Mouse (Mus musculus): ENCODE measurements at regions not wholly inside any gene's neighbourhood (a gene's known extent, or its start where the extent isn't known, plus 50 kb on each side); places are given as distances from the start of the nearest gene placed in this dataset.

GRCm38 (mm10) chr3:137056544-137057224, 284.2 kb upstream of the Emcn start:
- Histone ChIP-seq H3K27ac (no peak overlapping the region), H3K36me3 (no peaks in the 10 kb centered on the region), H3K9me3 (no peaks in the 10 kb centered on the region), H3K4me3 (replicated peaks) (no peak overlapping the region), H3K27me3 (replicated peaks) (no peaks in the 10 kb centered on the region), H3K4me1 (no peaks in the 10 kb centered on the region), H3K9ac (no peak overlapping the region), H3K4me2 (no peak overlapping the region)
- no peak for ATAC-seq (ENCODE audit: insufficient read depth, low FRiP score, low read depth)
- WGBS: 85% methylated on average over 6 of the region's 6 CpGs

GRCm38 (mm10) chr3:137057225-137057910, 283.5 kb upstream of the Emcn start:
- Histone ChIP-seq H3K9ac (no peak overlapping the region), H3K9me3 (no peaks in the 10 kb centered on the region), H3K4me3 (replicated peaks) (no peak overlapping the region), H3K27ac (no peak overlapping the region), H3K36me3 (no peaks in the 10 kb centered on the region), H3K4me2 (no peak overlapping the region), H3K4me1 (no peaks in the 10 kb centered on the region), H3K27me3 (replicated peaks) (no peaks in the 10 kb centered on the region)
- ATAC-seq (ENCODE audit: insufficient read depth, low FRiP score, low read depth): no peak
- 46% methylated on average over 6 of the region's 6 CpGs for WGBS

- no peak overlapping the region for H3K9ac ChIP-seq
- no peaks in the 10 kb centered on the region for H3K36me3 ChIP-seq
- H3K4me2 ChIP-seq: no peak overlapping the region
- no peaks in the 10 kb centered on the region for H3K9me3 ChIP-seq
- H3K4me1 ChIP-seq: no peaks in the 10 kb centered on the region
- WGBS: 83% methylated on average over 4 of the region's 4 CpGs
- no peak overlapping the region for H3K27ac ChIP-seq
- H3K27me3 ChIP-seq (replicated peaks): no peaks in the 10 kb centered on the region
- no peak overlapping the region for H3K4me3 ChIP-seq (replicated peaks)
- no peak for ATAC-seq (ENCODE audit: insufficient read depth, low FRiP score, low read depth)
These were observed 283.0 kb upstream of the Emcn start for GRCm38 (mm10) chr3:137057911-137058260.

GRCm38 (mm10) chr3:137062067-137062466, 278.8 kb upstream of the Emcn start:
- H3K27ac ChIP-seq: no peak overlapping the region
- no peaks in the 10 kb centered on the region for H3K36me3 ChIP-seq
- no peak overlapping the region for H3K9ac ChIP-seq
- no peaks in the 10 kb centered on the region for H3K9me3 ChIP-seq
- H3K4me3 ChIP-seq (replicated peaks): no peak overlapping the region
- H3K4me2 ChIP-seq: no peak overlapping the region
- H3K27me3 ChIP-seq (replicated peaks): no peaks in the 10 kb centered on the region
- no peaks in the 10 kb centered on the region for H3K4me1 ChIP-seq
- ATAC-seq (ENCODE audit: insufficient read depth, low FRiP score, low read depth): no peak
- 80% methylated on average over 2 of the region's 2 CpGs for WGBS

GRCm38 (mm10) chr3:137067336-137067735, 273.5 kb upstream of the Emcn start:
- Histone ChIP-seq H3K4me2 (no peak overlapping the region), H3K27me3 (replicated peaks) (no peaks in the 10 kb centered on the region), H3K36me3 (no peaks in the 10 kb centered on the region), H3K9me3 (no peaks in the 10 kb centered on the region), H3K27ac (no peak overlapping the region), H3K4me3 (replicated peaks) (no peak overlapping the region), H3K9ac (no peak overlapping the region), H3K4me1 (no peaks in the 10 kb centered on the region)
- no peak for ATAC-seq (ENCODE audit: insufficient read depth, low FRiP score, low read depth)
- WGBS: 67% methylated on average over 1 of the region's 1 CpGs

- Histone ChIP-seq H3K4me2 (no peak overlapping the region), H3K27me3 (replicated peaks) (no peaks in the 10 kb centered on the region), H3K27ac (no peak overlapping the region), H3K9ac (no peak overlapping the region), H3K9me3 (no peaks in the 10 kb centered on the region), H3K36me3 (no peaks in the 10 kb centered on the region), H3K4me1 (no peaks in the 10 kb centered on the region), H3K4me3 (replicated peaks) (no peak overlapping the region)
- ATAC-seq (ENCODE audit: insufficient read depth, low FRiP score, low read depth): no peak
- 93% methylated on average over 3 of the region's 3 CpGs for WGBS
These were observed 271.5 kb upstream of the Emcn start for GRCm38 (mm10) chr3:137069334-137069733.

GRCm38 (mm10) chr3:137077718-137078599, 262.9 kb upstream of the Emcn start:
- WGBS: 85% methylated on average over 13 of the region's 13 CpGs
- Histone ChIP-seq H3K27me3 (replicated peaks) (no peaks in the 10 kb centered on the region), H3K4me2 (no peak overlapping the region), H3K4me1 (no peaks in the 10 kb centered on the region), H3K9me3 (no peaks in the 10 kb centered on the region), H3K4me3 (replicated peaks) (no peak overlapping the region), H3K36me3 (no peaks in the 10 kb centered on the region), H3K9ac (no peak overlapping the region), H3K27ac (no peak overlapping the region)
- no peak for ATAC-seq (ENCODE audit: insufficient read depth, low FRiP score, low read depth)

GRCm38 (mm10) chr3:137078600-137078975, 262.3 kb upstream of the Emcn start:
- 81% methylated on average over 3 of the region's 3 CpGs for WGBS
- H3K4me3 ChIP-seq (replicated peaks): no peak overlapping the region
- H3K27ac ChIP-seq: no peak overlapping the region
- H3K36me3 ChIP-seq: no peaks in the 10 kb centered on the region
- ATAC-seq (ENCODE audit: insufficient read depth, low FRiP score, low read depth): no peak
- H3K9ac ChIP-seq: no peak overlapping the region
- H3K27me3 ChIP-seq (replicated peaks): no peaks in the 10 kb centered on the region
- no peaks in the 10 kb centered on the region for H3K4me1 ChIP-seq
- no peaks in the 10 kb centered on the region for H3K9me3 ChIP-seq
- no peak overlapping the region for H3K4me2 ChIP-seq

GRCm38 (mm10) chr3:137086896-137087295, 254.0 kb upstream of the Emcn start:
- 87% methylated on average over 8 of the region's 8 CpGs for WGBS
- no peak overlapping the region for H3K4me2 ChIP-seq
- no peak overlapping the region for H3K9ac ChIP-seq
- ATAC-seq (ENCODE audit: insufficient read depth, low FRiP score, low read depth): no peak
- H3K27me3 ChIP-seq (replicated peaks): no peaks in the 10 kb centered on the region
- no peak overlapping the region for H3K4me3 ChIP-seq (replicated peaks)
- H3K4me1 ChIP-seq: no peaks in the 10 kb centered on the region
- no peak overlapping the region for H3K27ac ChIP-seq
- H3K36me3 ChIP-seq: no peaks in the 10 kb centered on the region
- no peaks in the 10 kb centered on the region for H3K9me3 ChIP-seq

- H3K27me3 ChIP-seq (replicated peaks): no peaks in the 10 kb centered on the region
- ATAC-seq (ENCODE audit: insufficient read depth, low FRiP score, low read depth): no peak
- H3K4me3 ChIP-seq (replicated peaks): no peak overlapping the region
- no peak overlapping the region for H3K4me2 ChIP-seq
- H3K9ac ChIP-seq: no peak overlapping the region
- H3K36me3 ChIP-seq: no peaks in the 10 kb centered on the region
- WGBS: 56% methylated on average over 4 of the region's 4 CpGs
- no peaks in the 10 kb centered on the region for H3K4me1 ChIP-seq
- no peaks in the 10 kb centered on the region for H3K9me3 ChIP-seq
- no peak overlapping the region for H3K27ac ChIP-seq
These were observed 240.1 kb upstream of the Emcn start for GRCm38 (mm10) chr3:137100627-137101404.

- H3K27me3 ChIP-seq (replicated peaks): no peaks in the 10 kb centered on the region
- H3K9me3 ChIP-seq: no peaks in the 10 kb centered on the region
- no peak overlapping the region for H3K4me2 ChIP-seq
- no peak overlapping the region for H3K9ac ChIP-seq
- no peak for ATAC-seq (ENCODE audit: insufficient read depth, low FRiP score, low read depth)
- WGBS: 83% methylated on average over 1 of the region's 1 CpGs
- H3K27ac ChIP-seq: no peak overlapping the region
- no peaks in the 10 kb centered on the region for H3K36me3 ChIP-seq
- no peaks in the 10 kb centered on the region for H3K4me1 ChIP-seq
- no peak overlapping the region for H3K4me3 ChIP-seq (replicated peaks)
These were observed 234.9 kb upstream of the Emcn start for GRCm38 (mm10) chr3:137105930-137106329.
